Mouse (Mus musculus) lung, postnatal 0 days (tissue): ENCODE measurements around the gene Krt25.

Experiments
- CTCF ChIP-seq: IDR thresholded peaks from 2 replicates; pipeline ENCODE4 v1.5.1; 2016; ENCODE audit warnings: antibody characterized with exemption, mild to moderate bottlenecking
- EP300 ChIP-seq: IDR thresholded peaks from 2 replicates; pipeline ENCODE4 v1.6.1; 2016; ENCODE audit warnings: antibody characterized with exemption, mild to moderate bottlenecking, control low read depth

GRCm38 (mm10) chr11:99284011-99284410, 38.7 kb downstream of the Krt25 start:
- TF ChIP-seq CTCF (no peak), EP300 (no peak)
